8 mouse cellular contexts compared by ENCODE assay signal in genomic region chr8:71654600-71654999, GRCm38 (mm10). TPM values are rescaled to one million over a fixed set of nuclear protein-coding genes. Genes with fewer than 3 reads are reported as not detected.
DNase-seq lines count a peak whose midpoint lies in the region; ATAC-seq and TF ChIP-seq lines count a peak whose summit lies in the region.

No protein-coding gene starts in this region.

- H3K36me3 ChIP-seq in neural tube, embryonic 11.5 days (ENCODE audit: control insufficient read depth, insufficient read depth, low read length) = no peaks in the 10 kb centered on the region; the same call in 1 of the 2 replicates
- no peaks in the 10 kb centered on the region for H3K36me3 ChIP-seq in embryonic facial prominence, embryonic 14.5 days (ENCODE audit: control insufficient read depth, insufficient read depth, low read length)
- no peaks in the 10 kb centered on the region for H3K36me3 ChIP-seq in kidney, postnatal 0 days (ENCODE audit: insufficient read depth, low read length)
- no peaks in the 10 kb centered on the region for H3K36me3 ChIP-seq in midbrain, embryonic 11.5 days (ENCODE audit: control insufficient read depth, insufficient read depth, low read length)

- intact Hi-C loops in left cerebral cortex, postnatal 25 days (cut with DNase I) = no loop called here

- ATAC-seq in neural tube, embryonic 11.5 days (ENCODE audit: insufficient read depth, low FRiP score, low TSS enrichment) = no peak
- ATAC-seq in embryonic facial prominence, embryonic 14.5 days (ENCODE audit: low read depth) = no peak
- peak; percentile 62 for ATAC-seq in kidney, postnatal 0 days (replicated peaks; ENCODE audit: low FRiP score, low read depth)
- peak; percentile 49; the same call in 1 of the 2 replicates for ATAC-seq in midbrain, embryonic 11.5 days (ENCODE audit: low FRiP score)

- H3K4me1 ChIP-seq in neural tube, embryonic 11.5 days (ENCODE audit: control insufficient read depth, insufficient read depth, low read length) = no peaks in the 10 kb centered on the region
- no peaks in the 10 kb centered on the region for H3K4me1 ChIP-seq in embryonic facial prominence, embryonic 14.5 days (ENCODE audit: control insufficient read depth, insufficient read depth, low read length)
- H3K4me1 ChIP-seq in kidney, postnatal 0 days (replicated peaks; ENCODE audit: insufficient read depth, low read length) = peaks cover 9% of the 10 kb centered on the region; the same call in 1 of the 2 replicates
- H3K4me1 ChIP-seq in midbrain, embryonic 11.5 days (ENCODE audit: control insufficient read depth, insufficient read depth, low read length) = no peaks in the 10 kb centered on the region

- no peaks in the 10 kb centered on the region for H3K9me3 ChIP-seq in neural tube, embryonic 11.5 days (ENCODE audit: control insufficient read depth, low read length)
- no peaks in the 10 kb centered on the region for H3K9me3 ChIP-seq in embryonic facial prominence, embryonic 14.5 days (ENCODE audit: control insufficient read depth, low read length)
- no peaks in the 10 kb centered on the region for H3K9me3 ChIP-seq in kidney, postnatal 0 days (replicated peaks; ENCODE audit: low read length)
- no peaks in the 10 kb centered on the region for H3K9me3 ChIP-seq in midbrain, embryonic 11.5 days (ENCODE audit: control insufficient read depth, low read length)

- DNase-seq in neural tube, embryonic 11.5 days (ENCODE audit: low spot score) = peak; percentile 48
- no peak for DNase-seq in neural tube, embryonic 10.5 days (ENCODE audit: extremely low spot score, low spot score)
- no peak for DNase-seq in embryonic facial prominence, embryonic 14.5 days (ENCODE audit: low spot score)
- DNase-seq in kidney, postnatal 0 days (ENCODE audit: low spot score) = no peak
- DNase-seq in midbrain, embryonic 11.5 days (ENCODE audit: low spot score, missing footprints) = peak; percentile 88
- DNase-seq in ovary, adult 18-20 months (ENCODE audit: low spot score) = no peak
- no peak for DNase-seq in gastrocnemius, adult 18-20 months (ENCODE audit: low spot score)
- no peak for DNase-seq in left cerebral cortex, postnatal 25 days (ENCODE audit: low spot score in 2 of 2)

- peaks cover 55% of the 10 kb centered on the region for H3K27me3 ChIP-seq in neural tube, embryonic 11.5 days (ENCODE audit: control insufficient read depth, insufficient read depth, low read length)
- peaks cover 55% of the 10 kb centered on the region for H3K27me3 ChIP-seq in embryonic facial prominence, embryonic 14.5 days (replicated peaks; ENCODE audit: control insufficient read depth, insufficient read depth, low read length)
- peaks cover 27% of the 10 kb centered on the region for H3K27me3 ChIP-seq in kidney, postnatal 0 days (ENCODE audit: insufficient read depth, low read length)
- H3K27me3 ChIP-seq in midbrain, embryonic 11.5 days (ENCODE audit: control insufficient read depth, insufficient read depth, low read length) = peaks cover 40% of the 10 kb centered on the region

- 0 out of 2 replicates have a peak overlapping the region, but pooled peaks have one; percentile 18 for H3K9ac ChIP-seq in neural tube, embryonic 11.5 days (ENCODE audit: low read length)
- 0 out of 2 replicates have a peak overlapping the region, but pooled peaks have one; percentile 48 for H3K9ac ChIP-seq in embryonic facial prominence, embryonic 14.5 days (ENCODE audit: low read depth, low read length)
- H3K9ac ChIP-seq in kidney, postnatal 0 days (ENCODE audit: low read depth, low read length) = no peak overlapping the region
- H3K9ac ChIP-seq in midbrain, embryonic 11.5 days (ENCODE audit: low read length) = 0 out of 2 replicates have a peak overlapping the region, but pooled peaks have one; percentile 20

- H3K27ac ChIP-seq in neural tube, embryonic 11.5 days (ENCODE audit: low read depth, low read length) = no peak overlapping the region
- no peak overlapping the region for H3K27ac ChIP-seq in embryonic facial prominence, embryonic 14.5 days (replicated peaks; ENCODE audit: low read depth, low read length)
- H3K27ac ChIP-seq in kidney, postnatal 0 days = no peak overlapping the region
- H3K27ac ChIP-seq in midbrain, embryonic 11.5 days (ENCODE audit: low read depth, low read length) = no peak overlapping the region

- no peak for TF ChIP-seq CTCF in kidney, postnatal 0 days (IDR thresholded peaks at IDR 0.05; ENCODE audit: low read depth)

- WGBS in neural tube, embryonic 11.5 days = 2% methylated on average over 24 of the region's 24 CpGs
- WGBS in embryonic facial prominence, embryonic 14.5 days = 2% methylated on average over 17 of the region's 24 CpGs
- WGBS in kidney, postnatal 0 days = 2% methylated on average over 24 of the region's 24 CpGs
- WGBS in midbrain, embryonic 11.5 days = 3% methylated on average over 24 of the region's 24 CpGs

- no peak overlapping the region for H3K4me3 ChIP-seq in neural tube, embryonic 11.5 days (ENCODE audit: low read depth, low read length)
- H3K4me3 ChIP-seq in embryonic facial prominence, embryonic 14.5 days (ENCODE audit: low read depth, low read length) = peak overlapping the region; percentile 6; the same call in 1 of the 2 replicates
- 0 out of 2 replicates have a peak overlapping the region, but pooled peaks have one; percentile 4 for H3K4me3 ChIP-seq in kidney, postnatal 0 days (replicated peaks; ENCODE audit: low read depth, low read length)
- no peak overlapping the region for H3K4me3 ChIP-seq in midbrain, embryonic 11.5 days (ENCODE audit: low read depth, low read length)

- H3K4me2 ChIP-seq in neural tube, embryonic 11.5 days (ENCODE audit: low read depth) = peak overlapping the region; percentile 25; the same call in 1 of the 2 replicates
- H3K4me2 ChIP-seq in embryonic facial prominence, embryonic 14.5 days (ENCODE audit: low read depth, low read length) = peak overlapping the region; percentile 39
- H3K4me2 ChIP-seq in kidney, postnatal 0 days (ENCODE audit: low read length) = peak overlapping the region; percentile 35
- peak overlapping the region; percentile 42; the same call in 1 of the 2 replicates for H3K4me2 ChIP-seq in midbrain, embryonic 11.5 days

RNA-seq across cellular contexts. Expression of gene Unc13a, which starts 17.0 kb away (rescaled TPM):
- polyA plus RNA-seq in neural tube, embryonic 11.5 days (2014; fragmentation: Nextera tagmentation; extraction: Ambion mirVana) = 6.5 and 7.7 TPM in 2 replicates
- 1.1 and 1.4 TPM in 2 replicates for polyA plus RNA-seq in embryonic facial prominence, embryonic 14.5 days (2014; fragmentation: Nextera tagmentation; extraction: Ambion mirVana)
- polyA plus RNA-seq in kidney, postnatal 0 days (2015; fragmentation: Nextera tagmentation; extraction: Ambion mirVana) = 0.50 and 0.60 TPM in 2 replicates
- polyA plus RNA-seq in midbrain, embryonic 11.5 days (2014; fragmentation: Nextera tagmentation; extraction: Ambion mirVana) = 5.4 and 6.5 TPM in 2 replicates
- total RNA-seq in gastrocnemius, adult 18-20 months (2021) = not detected
- total RNA-seq in left cerebral cortex, postnatal 25 days (2021) = 100 to 1,000 TPM; 318 to 327 TPM

RNA-seq across cellular contexts. Expression of gene Jak3, which starts 21.5 kb away (rescaled TPM):
- polyA plus RNA-seq in neural tube, embryonic 11.5 days (2014; fragmentation: Nextera tagmentation; extraction: Ambion mirVana) = 1.6 and 2.0 TPM in 2 replicates
- 4.8 and 5.2 TPM in 2 replicates for polyA plus RNA-seq in embryonic facial prominence, embryonic 14.5 days (2014; fragmentation: Nextera tagmentation; extraction: Ambion mirVana)
- polyA plus RNA-seq in kidney, postnatal 0 days (2015; fragmentation: Nextera tagmentation; extraction: Ambion mirVana) = 5.3 TPM in 2 replicates
- 1.3 and 1.7 TPM in 2 replicates for polyA plus RNA-seq in midbrain, embryonic 11.5 days (2014; fragmentation: Nextera tagmentation; extraction: Ambion mirVana)
- 1 to 10 TPM; 1.4 to 2.2 TPM for total RNA-seq in gastrocnemius, adult 18-20 months (2021)
- 1 to 10 TPM; 3.9 to 4.8 TPM for total RNA-seq in left cerebral cortex, postnatal 25 days (2021)

RNA-seq across cellular contexts. Expression of gene Insl3, which starts 34.4 kb away (rescaled TPM):
- not detected in 2 replicates for polyA plus RNA-seq in neural tube, embryonic 11.5 days (2014; fragmentation: Nextera tagmentation; extraction: Ambion mirVana)
- polyA plus RNA-seq in embryonic facial prominence, embryonic 14.5 days (2014; fragmentation: Nextera tagmentation; extraction: Ambion mirVana) = 1.0 TPM in 1 of 2 replicates, not detected in the other
- 1.3 TPM in 2 replicates for polyA plus RNA-seq in kidney, postnatal 0 days (2015; fragmentation: Nextera tagmentation; extraction: Ambion mirVana)
- 0.44 and 0.48 TPM in 2 replicates for polyA plus RNA-seq in midbrain, embryonic 11.5 days (2014; fragmentation: Nextera tagmentation; extraction: Ambion mirVana)
- under 1 TPM; 0.78 TPM for total RNA-seq in gastrocnemius, adult 18-20 months (2021)
- 1 to 10 TPM; 1.3 to 1.5 TPM for total RNA-seq in left cerebral cortex, postnatal 25 days (2021)

RNA-seq across cellular contexts. Expression of gene Colgalt1, which starts 43.8 kb away (rescaled TPM):
- polyA plus RNA-seq in neural tube, embryonic 11.5 days (2014; fragmentation: Nextera tagmentation; extraction: Ambion mirVana) = 54.5 and 57.4 TPM in 2 replicates
- polyA plus RNA-seq in embryonic facial prominence, embryonic 14.5 days (2014; fragmentation: Nextera tagmentation; extraction: Ambion mirVana) = 107 and 112 TPM in 2 replicates
- polyA plus RNA-seq in kidney, postnatal 0 days (2015; fragmentation: Nextera tagmentation; extraction: Ambion mirVana) = 64.1 and 66.2 TPM in 2 replicates
- 39.5 and 42.8 TPM in 2 replicates for polyA plus RNA-seq in midbrain, embryonic 11.5 days (2014; fragmentation: Nextera tagmentation; extraction: Ambion mirVana)
- 10 to 100 TPM; 37.3 to 37.4 TPM for total RNA-seq in gastrocnemius, adult 18-20 months (2021)
- total RNA-seq in left cerebral cortex, postnatal 25 days (2021) = 10 to 100 TPM; 49.3 to 51.5 TPM

RNA-seq across cellular contexts. Expression of gene B3gnt3, which starts 47.0 kb away (rescaled TPM):
- polyA plus RNA-seq in neural tube, embryonic 11.5 days (2014; fragmentation: Nextera tagmentation; extraction: Ambion mirVana) = 0.33 and 0.59 TPM in 2 replicates
- polyA plus RNA-seq in embryonic facial prominence, embryonic 14.5 days (2014; fragmentation: Nextera tagmentation; extraction: Ambion mirVana) = 0.84 and 0.87 TPM in 2 replicates
- polyA plus RNA-seq in kidney, postnatal 0 days (2015; fragmentation: Nextera tagmentation; extraction: Ambion mirVana) = 4.3 TPM in 2 replicates
- 0.38 and 0.63 TPM in 2 replicates for polyA plus RNA-seq in midbrain, embryonic 11.5 days (2014; fragmentation: Nextera tagmentation; extraction: Ambion mirVana)
- total RNA-seq in gastrocnemius, adult 18-20 months (2021) = 1 to 10 TPM; 1.7 to 2.4 TPM
- under 1 TPM; 0.34 to 0.53 TPM for total RNA-seq in left cerebral cortex, postnatal 25 days (2021)

Comparison
In these comparisons a context has a peak if more than half of its experiments do, and no peak if none do; other contexts are left out.
1. DNase-seq: peak in neural tube, embryonic 11.5 days (single experiment) and midbrain, embryonic 11.5 days (single experiment); none in neural tube, embryonic 10.5 days (single experiment), embryonic facial prominence, embryonic 14.5 days (single experiment), kidney, postnatal 0 days (single experiment), ovary, adult 18-20 months (single experiment), gastrocnemius, adult 18-20 months (single experiment) and left cerebral cortex, postnatal 25 days (0 of 2).
2. ATAC-seq: peak in kidney, postnatal 0 days (single experiment) and midbrain, embryonic 11.5 days (single experiment); none in neural tube, embryonic 11.5 days (single experiment) and embryonic facial prominence, embryonic 14.5 days (single experiment).
3. H3K4me3 ChIP-seq: peak in embryonic facial prominence, embryonic 14.5 days (single experiment) and kidney, postnatal 0 days (single experiment); none in neural tube, embryonic 11.5 days (single experiment) and midbrain, embryonic 11.5 days (single experiment).
4. Peak in every context shown above with its lines, with median percentiles within 50 percentile points of each other: H3K4me2 ChIP-seq.